Mouse (Mus musculus) urinary bladder, adult 18-20 months (tissue): ENCODE measurements around the gene Gzmm.

ENCODE experiments used
- DNase-seq, 2 experiments: peaks; one replicate each; pipeline ENCODE4 v3.0.0; 2022; ENCODE audit warnings: low spot score in 2 of 2, mixed read lengths in 2 of 2

Gzmm gene

GRCm38 (mm10) chr10:79680606-79681495 is 8.0 kb upstream of the Gzmm start:
- DNase-seq, result no peak

- DNase-seq, result peak; percentile 97 to 99
Observed at GRCm38 (mm10) chr10:79681591-79682245, 7.1 kb upstream of the Gzmm start, which contains the start of gene Cdc34. Gene Cdc34, plus strand, starts transcription at chr10:79682195.

GRCm38 (mm10) chr10:79682551-79682915 is 6.3 kb upstream of the Gzmm start:
- no peak for DNase-seq

- DNase-seq, result no peak
Observed at GRCm38 (mm10) chr10:79682916-79683582, 5.8 kb upstream of the Gzmm start.

- DNase-seq, result no peak
Observed at GRCm38 (mm10) chr10:79683726-79684640, 4.8 kb upstream of the Gzmm start.

- no peak for DNase-seq
Observed at GRCm38 (mm10) chr10:79684770-79685600, 3.8 kb upstream of the Gzmm start.

- no peak for DNase-seq
Observed at GRCm38 (mm10) chr10:79686219-79686618, 2.6 kb upstream of the Gzmm start.

GRCm38 (mm10) chr10:79686691-79687090 is 2.1 kb upstream of the Gzmm start:
- no peak for DNase-seq

GRCm38 (mm10) chr10:79687513-79687912 is 1.3 kb upstream of the Gzmm start:
- no peak for DNase-seq

GRCm38 (mm10) chr10:79689178-79689577 is 358 bp downstream of the Gzmm start:
- DNase-seq, result no peak

- DNase-seq, result no peak
Observed at GRCm38 (mm10) chr10:79691986-79692548, 3.2 kb downstream of the Gzmm start.

GRCm38 (mm10) chr10:79693580-79694378 is 5.0 kb downstream of the Gzmm start:
- no peak for DNase-seq

- DNase-seq, result no peak
Observed at GRCm38 (mm10) chr10:79694379-79694655, 5.5 kb downstream of the Gzmm start.

- peak in 1 of 2 experiments; percentile 62 for DNase-seq
Observed at GRCm38 (mm10) chr10:79695231-79696128, 6.7 kb downstream of the Gzmm start.

GRCm38 (mm10) chr10:79696129-79696651 is 7.4 kb downstream of the Gzmm start:
- DNase-seq, result no peak

GRCm38 (mm10) chr10:79697916-79698315 is 9.1 kb downstream of the Gzmm start:
- no peak for DNase-seq

GRCm38 (mm10) chr10:79698459-79698858 is 9.6 kb downstream of the Gzmm start:
- no peak for DNase-seq

GRCm38 (mm10) chr10:79700676-79701075 is 11.9 kb downstream of the Gzmm start:
- no peak for DNase-seq
